Mouse (Mus musculus): ENCODE measurements at regions not wholly inside any gene's neighbourhood (a gene's known extent, or its start where the extent isn't known, plus 50 kb on each side); places are given as distances from the start of the nearest gene placed in this dataset.

DNA sequence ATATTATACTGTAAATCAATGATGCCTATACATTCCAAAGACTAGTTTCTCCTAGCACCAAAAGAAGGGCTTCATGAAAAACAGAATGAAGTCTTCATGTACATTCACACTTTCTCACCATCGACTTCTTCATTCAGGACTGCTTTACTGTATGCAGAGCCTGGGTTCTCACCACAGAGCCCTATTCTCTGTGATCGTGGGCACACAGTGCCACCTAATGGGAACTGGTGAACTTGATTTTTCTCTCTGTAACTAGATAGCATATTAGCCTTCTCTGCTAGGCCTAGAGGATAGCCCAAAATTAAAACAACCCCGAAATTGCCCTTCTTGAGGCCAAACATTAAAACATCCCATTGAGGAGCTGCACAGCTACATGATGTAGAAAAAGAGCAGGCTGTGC, 2458.6 kb upstream of the Gm6569 start:
- peak; percentile 44 for DNase-seq

All from right cerebral cortex, postnatal 14 days (tissue).